Mouse (Mus musculus) left cerebral cortex, postnatal 10 days (tissue): Measurements from ENCODE around the gene Mterf1b. TPM values are rescaled to one million over a fixed set of nuclear protein-coding genes. Genes with fewer than 3 reads are reported as not detected.
"Not testable (repeated sequence)": the region's sequence is repeated elsewhere in the genome, so short reads cannot be mapped to it uniquely, and the experiment has no call there.

Experiments used
- DNase-seq, 2 experiments: peaks; one replicate each; pipeline ENCODE4 v3.0.0; 2021 to 2022; ENCODE audit warnings: low spot score in 2 of 2, mixed read lengths in 1 of 2; ENCODE audit errors: extremely low spot score in 1 of 2
- intact Hi-C: fragments of 180-260 bp; cut with DNase I; formaldehyde crosslinking; loops from one replicate; pipeline ENCODE4 v1.15.1; 2025
- total RNA-seq, 2 experiments: library from RNA; stranded (reverse); gene quantifications; 2 replicates each; pipeline ENCODE4 v1.2.3; 2021

Mterf1b gene
- 1 to 10 TPM; 4.1 to 4.2 TPM for total RNA-seq

- DNase-seq = not testable (repeated sequence)
Measured at GRCm38 (mm10) chr5:4191671-4192480, at the start of gene Mterf1b. Gene Mterf1b (plus strand): TSS chr5:4192367.

GRCm38 (mm10) chr5:4159418-4160071 is 32.6 kb upstream of the Mterf1b start:
- intact Hi-C loops, DNase-seq: not testable (repeated sequence)

More at GRCm38 (mm10) chr5:4191671-4192480, at the start of gene Mterf1b:
- intact Hi-C loops = loop anchor here (2.0 to 10.0 kb wide), 2 partner anchors 87 to 297 kb away; partner anchors contain the start of gene Cyp51

- DNase-seq = no peak
- intact Hi-C loops = no loop called here
Measured at GRCm38 (mm10) chr5:4161554-4161953, 30.6 kb upstream of the Mterf1b start.

- intact Hi-C loops = no loop called here
- no peak for DNase-seq
Measured at GRCm38 (mm10) chr5:4162461-4162860, 29.7 kb upstream of the Mterf1b start.

GRCm38 (mm10) chr5:4167813-4168529 is 24.2 kb upstream of the Mterf1b start:
- intact Hi-C loops, DNase-seq: not testable (repeated sequence)

- DNase-seq, intact Hi-C loops: not testable (repeated sequence)
Measured at GRCm38 (mm10) chr5:4168530-4168926, 23.6 kb upstream of the Mterf1b start.

GRCm38 (mm10) chr5:4176421-4176820 is 15.7 kb upstream of the Mterf1b start:
- intact Hi-C loops = not testable (repeated sequence)

GRCm38 (mm10) chr5:4179364-4179763 is 12.8 kb upstream of the Mterf1b start:
- intact Hi-C loops = no loop called here

More at GRCm38 (mm10) chr5:4176421-4176820, 15.7 kb upstream of the Mterf1b start:
- not testable (repeated sequence) for DNase-seq

GRCm38 (mm10) chr5:4186815-4187214 is 5.4 kb upstream of the Mterf1b start:
- DNase-seq = no peak
- intact Hi-C loops = no loop called here

More at GRCm38 (mm10) chr5:4179364-4179763, 12.8 kb upstream of the Mterf1b start:
- DNase-seq = no peak

- not testable (repeated sequence) for DNase-seq
- intact Hi-C loops = loop anchor here (10.0 kb wide), 1 partner anchor 88 kb away; the partner anchor contains the start of gene Cyp51
Measured at GRCm38 (mm10) chr5:4192481-4193246, 497 bp downstream of the Mterf1b start.

- DNase-seq = no peak
- intact Hi-C loops = loop anchor here (10.0 kb wide), 1 partner anchor 88 kb away; the partner anchor contains the start of gene Cyp51
Measured at GRCm38 (mm10) chr5:4193247-4193628, 1.1 kb downstream of the Mterf1b start.

- no peak for DNase-seq
- intact Hi-C loops = loop anchor here (10.0 kb wide), 1 partner anchor 89 kb away; the partner anchor contains the start of gene Cyp51
Measured at GRCm38 (mm10) chr5:4194166-4194565, 2.0 kb downstream of the Mterf1b start.

GRCm38 (mm10) chr5:4195086-4195485 is 2.9 kb downstream of the Mterf1b start:
- intact Hi-C loops = loop anchor here (10.0 kb wide), 1 partner anchor 90 kb away; the partner anchor contains the start of gene Cyp51
- peak in 1 of 2 experiments; percentile 35 for DNase-seq

- intact Hi-C loops = loop anchor here (5.0 kb wide), 1 partner anchor 716 kb away; no protein-coding TSS in a partner anchor
- no peak for DNase-seq
Measured at GRCm38 (mm10) chr5:4201368-4201767, 9.2 kb downstream of the Mterf1b start.

GRCm38 (mm10) chr5:4202276-4202810 is 10.2 kb downstream of the Mterf1b start:
- intact Hi-C loops = loop anchor here (5.0 kb wide), 1 partner anchor 715 kb away; no protein-coding TSS in a partner anchor
- not testable (repeated sequence) for DNase-seq

- intact Hi-C loops = not testable (repeated sequence)
Measured at GRCm38 (mm10) chr5:4210082-4210481, 17.9 kb downstream of the Mterf1b start.

GRCm38 (mm10) chr5:4221309-4221708 is 29.1 kb downstream of the Mterf1b start:
- intact Hi-C loops = no loop called here
- no peak for DNase-seq

More at GRCm38 (mm10) chr5:4210082-4210481, 17.9 kb downstream of the Mterf1b start:
- not testable (repeated sequence) for DNase-seq
